Mouse (Mus musculus) small intestine, adult 2 months (tissue): Measurements from ENCODE around the gene AC124108.1.

Source experiments
- CTCF ChIP-seq: fragments of 200-500 bp; IDR thresholded peaks from 2 replicates; pipeline ENCODE4 v1.5.1; 2012; ENCODE audit warnings: low read depth, mild to moderate bottlenecking, control low read depth, inconsistent platforms, low read length, moderate library complexity, mixed read lengths; ENCODE audit not compliant: insufficient replicate concordance, insufficient read length; ENCODE audit errors: extremely low read depth
- POLR2A ChIP-seq: fragments of 200-500 bp; IDR thresholded peaks from 2 replicates; pipeline ENCODE4 v1.6.1; 2012; ENCODE audit warnings: low read depth, mild to moderate bottlenecking, control low read depth, inconsistent platforms, low read length, moderate library complexity

DNA sequence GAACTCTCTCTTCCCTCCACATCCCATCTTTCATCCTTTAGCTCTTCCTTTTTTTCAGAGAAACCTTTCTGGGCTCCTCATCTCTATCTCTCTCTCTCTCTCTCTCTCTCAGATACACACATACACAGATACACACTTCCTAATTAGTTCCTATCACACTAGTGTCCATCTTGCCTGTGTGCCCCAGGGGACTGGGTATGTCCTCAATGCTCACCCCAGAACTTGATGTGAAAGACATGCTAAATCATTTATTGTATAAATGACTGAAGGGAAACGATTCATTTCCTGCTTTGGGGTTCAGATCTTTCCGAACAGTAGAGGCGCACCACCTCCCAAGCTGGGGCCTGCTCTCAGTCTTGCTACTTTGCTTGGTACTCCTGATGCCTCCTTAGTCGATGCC, 2.0 kb upstream of the AC124108.1 start:
- TF ChIP-seq CTCF (no peak), POLR2A (no peak)
